Mouse (Mus musculus) heart, embryonic 15.5 days (tissue): ENCODE measurements around the gene Cdh5. TPM values are rescaled to one million over a fixed set of nuclear protein-coding genes. Genes with fewer than 3 reads are reported as not detected.
A peak's percentile ranks its signal among the peaks of the same experiment; 100 is the strongest.

Experiments
- ATAC-seq: fragments of 200-750 bp; cut with Nextera tagmentation; replicated peaks from 2 replicates; pipeline ENCODE4 v1.8.0; 2017; ENCODE audit warnings: low read depth, moderate TSS enrichment; ENCODE audit not compliant: insufficient number of reproducible peaks, insufficient read depth, low FRiP score
- H3K27ac ChIP-seq: fragments of 300-500 bp; sonication (generic); 2 replicates; pipeline ENCODE4 v1.5.1; 2015; ENCODE audit warnings: mild to moderate bottlenecking, inconsistent platforms
- H3K27me3 ChIP-seq: fragments of 300-500 bp; sonication (generic); 2 replicates; pipeline ENCODE4 v1.6.1; 2015; ENCODE audit warnings: inconsistent platforms
- H3K36me3 ChIP-seq: fragments of 300-500 bp; sonication (generic); 2 replicates; pipeline ENCODE4 v1.6.1; 2015; ENCODE audit warnings: mild to moderate bottlenecking, inconsistent platforms
- H3K4me1 ChIP-seq: fragments of 300-500 bp; sonication (generic); replicated peaks from 2 replicates; pipeline ENCODE4 v1.6.1; 2015; ENCODE audit warnings: inconsistent platforms
- H3K4me2 ChIP-seq: fragments of 300-500 bp; sonication (generic); 2 replicates; pipeline ENCODE4 v1.6.1; 2015; ENCODE audit warnings: inconsistent platforms, mild to moderate bottlenecking, moderate library complexity
- H3K4me3 ChIP-seq: fragments of 300-500 bp; sonication (generic); 2 replicates; pipeline ENCODE4 v1.5.1; 2015; ENCODE audit warnings: mild to moderate bottlenecking, inconsistent platforms
- H3K9ac ChIP-seq: fragments of 300-500 bp; sonication (generic); 2 replicates; pipeline ENCODE4 v1.6.1; 2015; ENCODE audit warnings: mild to moderate bottlenecking, inconsistent platforms
- H3K9me3 ChIP-seq: fragments of 300-500 bp; sonication (generic); replicated peaks from 2 replicates; pipeline ENCODE4 v1.6.1; 2016; ENCODE audit warnings: inconsistent platforms
- WGBS: fragments of 180-500 bp; shearing (Covaris S2); methylation state at CpG from one replicate; pipeline ENCODE4 v1.1.7; 2015; ENCODE audit warnings: mixed read lengths; 5-methylcytosine and 5-hydroxymethylcytosine counted together
- polyA plus RNA-seq: library from polyadenylated mRNA; unstranded; fragments of >200 nt; fragmentation: Nextera tagmentation; extraction: Ambion mirVana; gene quantifications from 2 replicates; pipeline ENCODE4 v1.2.1, GENCODE M21; 2015

The Cdh5 gene
- polyA plus RNA-seq, 1 experiment from 2014 or later, result 45.9 TPM

DNA sequence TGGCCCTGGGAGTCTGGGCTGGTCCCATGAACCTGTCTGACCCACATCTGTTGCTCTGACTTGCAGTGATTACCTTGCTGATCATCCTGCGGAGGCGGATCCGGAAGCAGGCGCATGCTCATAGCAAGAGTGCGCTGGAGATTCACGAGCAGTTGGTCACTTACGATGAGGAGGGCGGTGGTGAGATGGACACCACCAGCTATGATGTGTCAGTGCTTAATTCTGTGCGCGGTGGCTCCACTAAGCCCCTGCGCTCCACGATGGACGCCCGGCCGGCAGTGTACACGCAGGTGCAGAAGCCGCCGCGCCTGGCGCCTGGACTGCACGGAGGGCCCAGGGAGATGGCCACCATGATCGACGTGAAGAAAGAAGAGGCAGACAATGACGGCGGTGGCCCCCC, 41.0 kb downstream of the Cdh5 start:
- Histone ChIP-seq H3K9me3 (no peaks in the 10 kb centered on the region), H3K9ac (no peak overlapping the region), H3K4me2 (no peak overlapping the region), H3K4me3 (no peak overlapping the region), H3K4me1 (no peaks in the 10 kb centered on the region), H3K36me3 (no peaks in the 10 kb centered on the region), H3K27me3 (no peaks in the 10 kb centered on the region), H3K27ac (no peak overlapping the region)
- WGBS, result 82% methylated on average over 25 of the region's 25 CpGs
- ATAC-seq, result no peak

DNA sequence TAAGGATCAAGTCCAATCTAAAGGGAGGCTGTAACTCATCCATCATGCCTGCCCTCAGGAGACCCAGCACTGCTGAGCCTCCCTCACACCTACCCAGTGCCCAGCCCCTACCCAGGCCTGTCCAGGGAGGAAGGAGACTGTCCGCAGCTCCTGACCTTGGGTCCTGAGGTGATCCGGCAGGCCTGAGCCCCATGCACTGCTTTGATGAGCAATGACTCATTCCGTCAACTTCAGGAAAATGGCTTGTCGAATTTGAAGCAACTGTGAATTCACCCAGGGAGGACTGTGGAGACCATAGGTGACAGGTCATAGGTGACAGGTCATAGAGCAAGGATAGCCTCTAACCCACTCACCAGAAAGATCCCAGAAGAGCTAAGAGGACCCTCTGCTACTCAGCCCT, 42.0 kb downstream of the Cdh5 start:
- ATAC-seq, result no peak
- Histone ChIP-seq H3K9ac (no peak overlapping the region), H3K4me3 (no peak overlapping the region), H3K4me2 (no peak overlapping the region), H3K36me3 (no peaks in the 10 kb centered on the region), H3K4me1 (no peaks in the 10 kb centered on the region), H3K27me3 (no peaks in the 10 kb centered on the region), H3K9me3 (no peaks in the 10 kb centered on the region), H3K27ac (no peak overlapping the region)
- 64% methylated on average over 4 of the region's 4 CpGs for WGBS

DNA sequence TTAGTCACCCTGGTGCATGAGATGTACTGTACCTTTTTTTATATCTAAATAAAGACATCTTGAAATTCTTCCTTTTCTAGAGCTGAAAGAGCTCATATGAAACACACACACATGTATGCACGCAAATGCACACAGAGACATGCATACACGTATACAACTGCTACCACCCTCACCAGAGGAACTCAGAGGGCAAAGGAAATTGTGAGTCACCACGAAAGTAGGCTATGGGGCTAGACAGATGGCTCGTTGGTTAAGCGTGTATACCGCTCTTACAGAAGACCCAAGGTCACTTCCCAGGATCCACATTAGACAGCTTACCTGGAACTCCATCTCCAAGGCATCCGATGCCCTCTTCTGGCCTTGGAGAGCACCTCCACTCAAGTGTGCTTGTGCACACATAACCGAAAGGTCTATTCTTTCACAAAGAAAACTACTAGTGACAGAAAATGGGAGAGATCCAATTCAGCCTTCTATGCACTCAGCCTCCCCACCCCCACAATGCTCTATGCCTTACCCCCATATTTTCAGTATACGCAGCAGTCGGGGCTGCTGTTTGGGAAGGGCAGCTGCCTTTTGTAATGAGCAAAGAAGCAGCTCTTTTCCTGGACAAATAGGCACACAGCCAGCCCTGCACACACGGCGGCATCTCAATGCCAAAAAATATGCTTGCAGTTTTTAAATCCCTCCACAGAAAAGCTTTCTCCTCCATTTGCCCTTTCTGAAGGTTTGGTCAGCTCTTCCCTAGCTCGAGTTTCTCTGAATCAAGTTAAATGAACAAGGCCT, 43.2 kb downstream of the Cdh5 start:
- Histone ChIP-seq H3K4me1 (no peaks in the 10 kb centered on the region), H3K36me3 (no peaks in the 10 kb centered on the region), H3K4me2 (no peak overlapping the region), H3K9me3 (no peaks in the 10 kb centered on the region), H3K27ac (no peak overlapping the region), H3K4me3 (no peak overlapping the region), H3K9ac (no peak overlapping the region), H3K27me3 (no peaks in the 10 kb centered on the region)
- ATAC-seq, result no peak
- 67% methylated on average over 13 of the region's 13 CpGs for WGBS

DNA sequence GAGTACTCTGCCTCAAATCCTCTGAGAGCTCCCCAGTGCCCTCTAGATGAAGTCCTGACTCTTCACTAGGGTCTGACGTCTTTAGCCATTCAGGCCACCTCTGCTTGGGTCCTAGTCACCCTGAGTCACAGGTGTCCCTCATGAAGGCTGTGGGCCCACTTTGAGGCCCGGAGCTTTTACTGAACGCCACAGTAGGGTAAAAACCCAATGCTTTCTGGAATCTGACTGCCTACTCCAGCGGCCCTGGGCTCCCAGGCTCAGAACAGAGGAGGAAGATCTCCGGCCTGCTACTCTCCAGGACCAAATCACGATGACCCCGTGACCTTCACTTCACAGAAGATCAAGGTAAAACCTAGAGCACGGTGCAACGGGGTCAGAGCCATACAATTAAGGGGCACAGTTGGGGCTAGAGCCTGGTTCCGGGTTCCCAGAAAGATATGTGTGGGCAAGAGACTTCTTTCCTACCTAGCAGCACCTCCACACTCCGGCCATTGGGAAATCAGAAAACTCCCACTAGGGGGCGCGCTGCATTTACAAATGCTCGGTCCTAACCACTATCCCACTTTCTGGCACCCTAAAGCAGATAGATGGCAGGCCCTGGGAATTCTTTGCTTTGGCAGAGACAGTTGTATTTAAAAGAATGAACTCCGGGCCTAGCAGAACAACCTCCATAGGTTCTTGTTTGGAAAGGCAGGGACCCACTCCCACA, 44.7 kb downstream of the Cdh5 start:
- Histone ChIP-seq H3K9ac (no peak overlapping the region), H3K9me3 (no peaks in the 10 kb centered on the region), H3K4me2 (no peak overlapping the region), H3K27me3 (no peaks in the 10 kb centered on the region), H3K4me3 (no peak overlapping the region), H3K27ac (no peak overlapping the region), H3K36me3 (no peaks in the 10 kb centered on the region), H3K4me1 (no peaks in the 10 kb centered on the region)
- WGBS, result 27% methylated on average over 15 of the region's 15 CpGs
- ATAC-seq, result 0 out of 2 replicates have a peak, but pooled peaks have one; percentile 48

DNA sequence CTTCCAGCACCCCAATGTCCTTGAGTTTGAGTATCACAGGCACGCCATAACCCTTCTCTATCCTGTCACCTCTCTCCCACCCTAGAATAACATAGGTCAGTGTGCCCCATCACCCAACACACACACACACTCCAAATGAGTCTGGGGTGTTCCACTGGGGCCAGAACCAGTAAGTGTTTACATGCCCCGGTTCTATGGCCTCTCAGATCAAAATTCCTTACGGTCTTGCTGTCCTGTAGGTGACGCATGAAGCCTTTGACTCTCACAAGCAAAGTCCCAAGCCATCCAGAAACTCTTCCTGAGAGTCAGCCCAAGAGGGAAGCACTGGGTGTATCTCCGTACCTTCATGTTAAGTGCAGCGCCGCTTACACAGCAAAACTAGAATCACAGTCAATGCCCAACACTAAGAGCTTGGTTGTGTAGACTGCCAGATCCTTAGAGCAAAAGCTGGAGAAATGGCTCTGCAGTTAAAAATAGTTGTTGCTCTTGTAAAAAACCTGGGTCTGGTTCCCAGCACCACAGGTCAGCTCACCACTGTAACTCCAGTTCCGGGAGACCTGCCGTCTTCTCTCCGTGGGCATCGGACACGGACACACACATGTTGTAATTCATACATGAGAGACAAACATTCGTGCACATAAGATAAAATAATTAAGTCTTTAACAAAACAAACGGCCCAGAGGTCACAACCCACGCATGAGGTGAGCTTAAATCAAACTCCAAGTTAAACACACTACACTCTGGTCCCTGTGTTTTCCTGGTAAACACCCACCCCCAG, 45.5 kb downstream of the Cdh5 start:
- Histone ChIP-seq H3K4me3 (no peak overlapping the region), H3K36me3 (no peaks in the 10 kb centered on the region)
- ATAC-seq, result no peak

DNA sequence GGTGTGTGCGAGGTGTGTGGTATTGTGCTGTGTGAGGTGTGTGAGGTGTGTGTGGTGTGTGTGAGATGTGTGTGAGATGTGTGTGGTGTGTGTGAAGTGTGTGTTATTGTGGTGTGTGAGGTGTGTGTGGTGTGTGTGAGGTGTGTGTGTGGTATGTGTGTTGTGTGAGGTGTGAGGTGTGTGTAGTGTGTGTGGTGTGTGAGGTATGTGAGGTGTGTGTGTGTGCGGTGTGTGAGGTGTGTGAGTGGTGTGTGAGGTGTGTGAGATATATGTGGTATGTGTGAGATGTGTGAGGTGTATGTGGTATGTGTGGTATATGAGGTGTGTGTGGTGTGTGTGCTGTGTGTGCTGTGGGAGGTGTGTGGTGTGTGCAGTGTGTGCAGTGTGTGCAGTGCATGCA, 46.5 kb downstream of the Cdh5 start:
- 0 out of 2 replicates have a peak, but pooled peaks have one; percentile 27 for ATAC-seq
- 82% methylated on average over 2 of the region's 2 CpGs for WGBS

More for the DNA sequence above, 45.5 kb downstream of the Cdh5 start:
- H3K27ac ChIP-seq, result no peak overlapping the region
- H3K9me3 ChIP-seq, result no peaks in the 10 kb centered on the region
- H3K4me1 ChIP-seq, result no peaks in the 10 kb centered on the region
- WGBS, result 86% methylated on average over 15 of the region's 15 CpGs
- no peak overlapping the region for H3K9ac ChIP-seq
- H3K4me2 ChIP-seq, result no peak overlapping the region
- H3K27me3 ChIP-seq, result no peaks in the 10 kb centered on the region

DNA sequence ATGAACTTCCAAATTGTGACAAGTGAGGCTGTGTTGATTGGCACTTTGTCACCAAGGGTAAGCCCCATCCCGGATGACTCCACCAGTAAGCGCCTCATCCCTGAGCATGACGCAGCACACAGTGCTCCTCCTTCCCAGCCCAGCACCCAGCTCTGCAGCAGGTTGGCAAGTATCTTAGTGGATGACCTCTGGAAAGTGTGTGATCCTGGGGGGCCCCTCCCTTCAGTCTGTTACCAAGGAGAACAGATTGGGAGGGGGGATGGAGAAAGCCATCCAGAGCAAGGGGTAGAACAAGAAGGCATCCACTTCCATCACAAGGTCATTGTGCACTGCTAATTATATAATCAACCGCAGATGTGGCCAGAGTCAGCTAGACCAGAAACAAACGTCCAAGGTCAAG, 59.3 kb downstream of the Cdh5 start:
- H3K4me2 ChIP-seq, result no peak overlapping the region
- no peaks in the 10 kb centered on the region for H3K4me1 ChIP-seq
- no peak overlapping the region for H3K9ac ChIP-seq
- no peaks in the 10 kb centered on the region for H3K27me3 ChIP-seq
- no peak overlapping the region for H3K4me3 ChIP-seq
- ATAC-seq, result no peak
- no peaks in the 10 kb centered on the region for H3K36me3 ChIP-seq
- WGBS, result 61% methylated on average over 5 of the region's 5 CpGs
- H3K27ac ChIP-seq, result no peak overlapping the region
- no peaks in the 10 kb centered on the region for H3K9me3 ChIP-seq

More for the DNA sequence above, 46.5 kb downstream of the Cdh5 start:
- Histone ChIP-seq H3K4me3 (no peak overlapping the region), H3K36me3 (no peaks in the 10 kb centered on the region), H3K4me1 (no peaks in the 10 kb centered on the region), H3K4me2 (no peak overlapping the region), H3K9ac (no peak overlapping the region), H3K9me3 (no peaks in the 10 kb centered on the region), H3K27ac (no peak overlapping the region), H3K27me3 (no peaks in the 10 kb centered on the region)

DNA sequence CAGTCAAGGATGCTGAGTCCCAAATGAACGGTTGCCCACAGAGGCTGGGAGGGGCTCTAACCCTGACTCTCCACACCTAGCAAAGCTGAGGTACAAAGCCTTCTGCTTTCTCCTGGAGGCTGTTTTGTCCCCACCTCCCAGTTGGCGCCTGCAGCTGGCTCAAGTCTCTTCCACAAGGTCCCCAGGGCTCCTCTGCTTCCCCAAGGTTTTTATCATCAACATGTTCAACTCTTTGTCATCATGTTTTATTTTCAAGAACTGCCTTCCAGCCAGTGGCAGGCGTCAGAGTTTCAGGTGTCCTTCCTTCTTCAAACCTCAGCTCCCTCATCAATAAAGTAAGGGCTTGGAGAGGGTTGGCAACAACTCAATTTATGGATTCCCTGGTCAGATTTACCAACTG, 68.0 kb downstream of the Cdh5 start:
- WGBS, result 84% methylated on average over 3 of the region's 3 CpGs
- peaks cover 56% of the 10 kb centered on the region for H3K27me3 ChIP-seq
- no peak for ATAC-seq

DNA sequence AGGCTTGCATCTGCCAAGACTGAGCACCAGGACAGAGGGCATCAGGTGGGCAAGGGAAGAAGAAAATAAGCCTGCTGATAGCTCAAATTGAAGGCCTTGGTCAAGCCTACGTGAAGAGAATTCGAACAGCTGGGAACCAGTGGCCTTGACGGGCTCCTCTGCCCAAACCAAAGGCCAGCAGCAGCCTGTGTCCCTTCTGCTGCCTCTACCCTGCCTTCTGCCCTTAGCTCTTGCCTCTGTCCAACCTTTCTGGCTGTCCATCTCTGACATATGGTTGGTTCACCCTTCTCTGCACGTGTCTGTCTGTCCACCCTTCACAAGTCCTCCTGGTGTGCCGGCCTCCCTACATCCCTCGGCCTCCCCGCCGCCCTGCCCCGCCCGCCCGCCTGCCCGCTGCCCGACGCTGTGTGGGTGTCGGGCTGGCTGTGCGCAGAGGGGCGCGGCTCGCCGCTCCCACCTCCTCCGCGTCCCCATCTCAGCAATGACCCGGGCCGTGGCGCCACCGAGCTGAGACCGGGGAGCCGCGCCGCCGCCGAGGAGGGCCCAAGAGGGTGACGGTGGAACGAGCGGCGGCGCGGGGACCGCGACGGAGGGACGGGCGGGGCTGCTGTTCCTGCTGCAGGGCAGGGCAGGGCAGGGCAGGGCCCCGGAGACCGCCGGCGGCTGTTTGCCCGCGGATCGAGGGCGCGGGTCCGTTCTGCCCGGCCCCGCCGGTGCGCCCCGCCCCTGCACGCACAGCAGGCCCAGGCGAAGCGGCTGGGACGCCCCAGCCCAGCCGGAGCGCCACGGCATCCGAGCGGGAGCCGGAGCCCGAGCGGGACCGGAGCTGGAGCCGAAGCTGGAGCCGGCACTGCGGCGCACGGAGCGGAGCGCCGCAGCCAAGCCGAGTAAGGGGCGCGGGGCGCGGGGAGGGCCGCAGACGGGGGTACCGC, 69.0 kb downstream of the Cdh5 start, which contains the start of gene Bean1:
Gene Bean1, plus strand, starts transcription at position 325 of the 932 bp plus-strand sequence.
- peaks cover 12% of the 10 kb centered on the region for H3K4me1 ChIP-seq
- WGBS, result 1% methylated on average over 70 of the region's 87 CpGs
- H3K27ac ChIP-seq, result no peak within 1 kb of the TSS
- peak within 1 kb of the TSS; percentile 69 for H3K4me3 ChIP-seq
- H3K9ac ChIP-seq, result peak within 1 kb of the TSS; percentile 69
- ATAC-seq, result peak; percentile 76
- peak within 1 kb of the TSS; percentile 99 for H3K4me2 ChIP-seq
- H3K27me3 ChIP-seq, result peaks cover 56% of the 10 kb centered on the region
- H3K9me3 ChIP-seq, result no peaks in the 10 kb centered on the region
- no peaks in the 10 kb centered on the region for H3K36me3 ChIP-seq

More for the DNA sequence above, 68.0 kb downstream of the Cdh5 start:
- Histone ChIP-seq H3K4me3 (no peak overlapping the region), H3K4me1 (peaks cover 12% of the 10 kb centered on the region), H3K9me3 (no peaks in the 10 kb centered on the region), H3K27ac (no peak overlapping the region), H3K36me3 (no peaks in the 10 kb centered on the region), H3K9ac (no peak overlapping the region), H3K4me2 (no peak overlapping the region)

DNA sequence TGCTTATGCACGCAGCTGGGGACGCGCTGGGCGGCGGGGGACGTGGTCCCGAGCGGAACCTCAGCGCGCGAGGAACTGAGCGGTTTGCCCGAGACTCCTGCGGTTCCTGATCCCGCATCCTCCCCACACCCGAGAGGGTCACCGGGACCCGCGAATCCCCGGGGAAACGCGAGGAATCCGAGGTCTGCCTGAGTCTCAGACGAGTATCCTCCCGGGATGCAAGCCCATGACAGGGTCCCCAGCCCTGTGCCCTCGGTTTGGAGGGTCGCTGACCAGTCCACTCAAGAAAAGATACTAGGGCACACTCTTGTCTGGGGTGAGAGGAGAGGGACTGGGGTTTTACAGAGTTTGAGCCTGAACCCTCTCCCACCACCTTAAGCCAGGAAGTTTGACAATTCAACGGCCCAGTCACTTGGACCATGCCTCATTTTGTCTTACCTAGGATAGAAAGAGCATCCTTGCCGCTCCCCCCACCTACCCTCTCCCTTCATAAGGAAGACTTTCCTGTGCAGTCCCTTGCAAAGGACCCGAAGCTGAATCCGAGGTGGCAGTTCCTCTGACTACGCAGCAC, 69.7 kb downstream of the Cdh5 start:
- Histone ChIP-seq H3K4me3 (peak overlapping the region; percentile 69), H3K36me3 (no peaks in the 10 kb centered on the region), H3K4me2 (peak overlapping the region; percentile 99), H3K27me3 (peaks cover 56% of the 10 kb centered on the region), H3K9me3 (no peaks in the 10 kb centered on the region), H3K27ac (no peak overlapping the region), H3K4me1 (peaks cover 19% of the 10 kb centered on the region), H3K9ac (peak overlapping the region; percentile 69)
- 0 out of 2 replicates have a peak, but pooled peaks have one; percentile 12 for ATAC-seq
- 4% methylated on average over 32 of the region's 32 CpGs for WGBS
